Mouse (Mus musculus) cortical plate, adult 2 months (tissue): Measurements from ENCODE around the gene Cdc25a. TPM values are rescaled to one million over a fixed set of nuclear protein-coding genes. Genes with fewer than 3 reads are reported as not detected.

Experiments
- H3K27ac ChIP-seq: fragments of 200-500 bp; 2 replicates; pipeline ENCODE4 v1.5.1; 2012; ENCODE audit warnings: low read length, control low read depth, inconsistent platforms; ENCODE audit not compliant: insufficient read depth
- H3K4me1 ChIP-seq: fragments of 200-500 bp; 2 replicates; pipeline ENCODE4 v1.6.1; 2011; ENCODE audit warnings: low read length; ENCODE audit not compliant: control insufficient read depth, insufficient read depth
- H3K4me3 ChIP-seq: fragments of 200-500 bp; 2 replicates; pipeline ENCODE4 v1.5.1; 2011; ENCODE audit warnings: mild to moderate bottlenecking, low read length, control low read depth; ENCODE audit not compliant: insufficient read depth
- CTCF ChIP-seq: fragments of 200-500 bp; IDR thresholded peaks from 2 replicates; pipeline ENCODE4 v1.5.1; 2011; ENCODE audit warnings: mild to moderate bottlenecking, control low read depth, low read length; ENCODE audit not compliant: insufficient read depth; ENCODE audit errors: extremely low read depth
- POLR2A ChIP-seq: fragments of 200-500 bp; IDR thresholded peaks from 2 replicates; pipeline ENCODE4 v1.6.1; 2011; ENCODE audit warnings: mild to moderate bottlenecking, low read length, control low read depth; ENCODE audit not compliant: insufficient read depth; ENCODE audit errors: extremely low read depth
- polyA plus RNA-seq: library from polyadenylated mRNA; depleted of rRNA; stranded (reverse); fragments of >200 nt; gene quantifications from 2 replicates; pipeline ENCODE4 v1.2.3, GENCODE M21; 2012; rRNA removed

The Cdc25a gene
- 3.0 and 3.7 TPM in 2 replicates for polyA plus RNA-seq

DNA sequence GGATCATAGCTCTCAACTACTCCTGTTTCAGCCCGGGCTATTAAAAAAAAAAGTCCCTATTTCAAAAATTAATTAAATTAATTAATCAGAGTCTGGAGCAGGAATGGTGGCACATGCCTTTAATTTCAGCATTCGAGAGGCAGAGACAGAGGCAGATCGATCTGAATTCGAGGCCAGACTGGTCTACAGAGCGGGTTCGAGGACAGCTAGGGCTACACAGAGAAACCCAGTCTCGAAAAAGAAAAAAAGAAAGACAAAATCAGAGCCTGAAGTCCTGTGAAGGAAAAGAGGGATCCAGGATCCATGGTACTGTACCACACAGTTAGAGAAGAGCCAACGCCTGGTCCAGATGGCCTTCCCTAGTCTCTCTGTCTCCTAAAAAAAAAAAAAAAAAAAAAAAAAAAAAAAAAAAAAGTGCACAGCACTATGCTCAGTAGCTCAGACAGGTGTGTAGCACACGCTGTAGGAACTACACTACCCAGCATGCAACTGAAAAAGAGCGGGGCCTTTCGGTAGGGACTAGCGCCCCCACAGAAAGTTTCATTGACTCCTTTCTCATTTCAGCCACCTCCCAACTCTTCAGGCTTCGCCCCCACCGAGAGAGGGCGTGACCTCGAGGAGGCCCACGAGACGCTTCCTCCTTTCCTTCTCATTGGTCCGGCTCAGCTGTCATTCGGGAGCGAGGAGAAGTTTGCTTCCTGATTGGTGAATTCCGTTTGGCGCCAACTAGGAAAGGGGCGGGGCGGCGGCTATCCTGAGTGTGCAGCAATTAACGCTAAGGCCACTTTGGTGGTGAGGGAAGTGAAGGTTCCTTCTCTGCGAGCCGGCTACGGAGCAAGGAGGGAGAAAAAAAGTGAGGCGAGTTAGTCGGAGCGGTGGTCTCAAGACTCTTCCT, at the start of gene Cdc25a:
Gene Cdc25a (plus strand): TSS at position 783 of the 895 bp plus-strand sequence.
- Histone ChIP-seq H3K4me3 (peak within 1 kb of the TSS; percentile 60), H3K27ac (no peak within 1 kb of the TSS), H3K4me1 (no peaks in the 10 kb centered on the region)
- no peak for TF ChIP-seq CTCF

DNA sequence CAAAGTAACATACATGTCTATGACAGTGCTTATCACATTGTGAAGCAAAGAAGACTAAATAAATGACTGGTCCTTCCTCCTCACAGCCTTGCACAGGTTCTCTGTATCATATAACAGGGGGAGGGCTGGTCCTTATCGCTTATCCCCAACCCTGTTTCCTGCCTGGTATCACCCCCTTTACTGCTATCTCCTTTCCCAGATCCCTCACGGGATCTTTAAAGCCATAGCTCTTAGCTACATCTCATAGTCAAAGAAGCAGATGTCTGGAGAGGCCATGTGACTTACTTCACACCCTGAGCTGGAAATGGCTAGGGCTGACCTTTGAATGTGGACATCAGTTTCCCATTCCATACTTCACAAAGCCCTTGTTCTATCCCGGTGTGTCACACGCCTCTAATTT, 49.6 kb upstream of the Cdc25a start:
- H3K4me3 ChIP-seq, result no peak overlapping the region
- TF ChIP-seq CTCF (no peak), POLR2A (no peak)
- H3K27ac ChIP-seq, result no peak overlapping the region
- H3K4me1 ChIP-seq, result no peaks in the 10 kb centered on the region

- H3K27ac ChIP-seq, result no peak overlapping the region
- H3K4me3 ChIP-seq, result no peak overlapping the region
- TF ChIP-seq POLR2A, result no peak
- TF ChIP-seq CTCF, result no peak
- no peaks in the 10 kb centered on the region for H3K4me1 ChIP-seq
These were observed 49.2 kb upstream of the Cdc25a start for GRCm38 (mm10) chr9:109826181-109826580.

- peak; percentile 76; the same call in 1 of the 2 replicates for TF ChIP-seq POLR2A
- TF ChIP-seq CTCF, result peak; percentile 74
- H3K4me3 ChIP-seq, result peak within 1 kb of the TSS; percentile 62
- 0 out of 2 replicates have a peak, but pooled peaks cover 2% of the 10 kb centered on the region for H3K4me1 ChIP-seq
- H3K27ac ChIP-seq, result no peak within 1 kb of the TSS
These were observed 42.8 kb upstream of the Cdc25a start, which contains the start of gene Nme6 for GRCm38 (mm10) chr9:109832391-109833087. TSS of gene Nme6 (plus strand) at chr9:109832749.

DNA sequence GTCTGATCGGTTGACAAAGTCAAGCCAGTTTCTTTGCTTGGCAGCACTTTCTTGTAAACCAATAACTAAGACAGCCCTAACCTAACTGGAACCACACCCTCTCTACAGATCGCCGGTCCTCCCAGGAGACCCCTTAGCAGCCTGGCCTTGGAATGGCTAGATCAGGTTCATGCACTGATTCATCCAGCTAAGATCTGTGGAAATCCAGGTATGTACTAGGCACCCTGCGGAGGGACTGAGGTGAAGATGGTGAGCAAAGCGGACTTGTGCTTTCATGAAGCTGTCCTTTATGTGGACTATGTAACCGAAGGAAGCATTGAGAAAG, 42.3 kb upstream of the Cdc25a start:
- H3K27ac ChIP-seq, result no peak overlapping the region
- peak overlapping the region; percentile 62 for H3K4me3 ChIP-seq
- no peak for TF ChIP-seq CTCF
- no peak for TF ChIP-seq POLR2A

DNA sequence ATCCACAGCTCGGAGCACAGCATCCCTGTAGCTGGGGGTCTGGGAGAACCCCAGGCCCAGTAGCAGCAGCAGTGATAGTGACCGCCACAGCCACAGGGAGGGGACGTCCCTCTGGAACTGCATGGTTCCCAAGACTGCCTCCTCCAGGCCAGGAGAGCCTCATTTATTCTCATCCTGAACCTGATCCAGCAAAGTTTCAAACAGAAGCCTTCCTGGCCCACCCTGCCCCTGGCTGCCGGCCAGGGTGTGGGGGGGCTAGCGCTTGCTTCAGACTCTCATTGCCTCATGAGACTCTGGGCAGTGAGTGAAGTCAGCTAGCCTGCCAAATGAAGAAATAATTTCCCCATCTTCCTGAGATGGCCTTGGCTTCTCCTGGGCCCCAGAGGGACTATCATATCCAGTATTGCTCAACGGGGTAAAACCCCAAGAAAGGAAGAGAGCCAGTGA, 26.0 kb upstream of the Cdc25a start, which contains the start of gene Camp:
Gene Camp (minus strand): TSS at position 306 of the 447 bp plus-strand sequence.
- Histone ChIP-seq H3K4me3 (no peak within 1 kb of the TSS), H3K4me1 (no peaks in the 10 kb centered on the region), H3K27ac (no peak within 1 kb of the TSS)
- TF ChIP-seq POLR2A, result no peak
- no peak for TF ChIP-seq CTCF

More for the DNA sequence above, 42.3 kb upstream of the Cdc25a start:
- 0 out of 2 replicates have a peak, but pooled peaks cover 2% of the 10 kb centered on the region for H3K4me1 ChIP-seq

GRCm38 (mm10) chr9:109850099-109850498, 25.3 kb upstream of the Cdc25a start:
- no peak overlapping the region for H3K27ac ChIP-seq
- no peak overlapping the region for H3K4me3 ChIP-seq
- no peaks in the 10 kb centered on the region for H3K4me1 ChIP-seq
- no peak for TF ChIP-seq CTCF
- TF ChIP-seq POLR2A, result no peak

- Histone ChIP-seq H3K4me3 (no peak overlapping the region), H3K4me1 (no peaks in the 10 kb centered on the region), H3K27ac (no peak overlapping the region)
- TF ChIP-seq CTCF (no peak), POLR2A (no peak)
These were observed 21.0 kb upstream of the Cdc25a start for GRCm38 (mm10) chr9:109854341-109854740.

- Histone ChIP-seq H3K4me3 (no peak overlapping the region), H3K27ac (no peak overlapping the region), H3K4me1 (no peaks in the 10 kb centered on the region)
- TF ChIP-seq CTCF (no peak), POLR2A (no peak)
These were observed 19.4 kb upstream of the Cdc25a start for GRCm38 (mm10) chr9:109855947-109856346.
